Mouse (Mus musculus) ES-E14 (cell line): ENCODE measurements around the gene Mcm7. TPM values are rescaled to one million over a fixed set of nuclear protein-coding genes. Genes with fewer than 3 reads are reported as not detected.
A peak's percentile ranks its signal among the peaks of the same experiment; 100 is the strongest.

Experiments used
- DNase-seq: peaks from one replicate; pipeline ENCODE4 v3.0.0-alpha.2; 2013; ENCODE audit warnings: low read depth, low spot score
- H3K27ac ChIP-seq: 2 replicates; pipeline ENCODE4 v1.5.1; 2012; ENCODE audit warnings: low read depth, mild to moderate bottlenecking, low read length, moderate library complexity, mixed read lengths; ENCODE audit not compliant: poor library complexity, insufficient read depth, severe bottlenecking
- H3K36me3 ChIP-seq: 2 replicates; pipeline ENCODE4 v1.6.1; 2012; ENCODE audit warnings: mild to moderate bottlenecking, low read length, moderate library complexity, mixed read lengths; ENCODE audit not compliant: control insufficient read depth, poor library complexity, insufficient read depth, severe bottlenecking
- H3K4me1 ChIP-seq, 2 experiments: fragments of 150-350 bp in 1 of 2; sonication (generic) in 1 of 2; 2 replicates each; pipeline ENCODE4 v1.6.1; 2012; ENCODE audit warnings: low read length in 2 of 2, mild to moderate bottlenecking in 1 of 2, mixed read lengths in 1 of 2; ENCODE audit not compliant: control insufficient read depth in 2 of 2, insufficient read depth in 2 of 2, poor library complexity in 1 of 2
- H3K4me3 ChIP-seq, 2 experiments: fragments of 150-350 bp in 1 of 2; sonication (generic) in 1 of 2; 2 replicates each; pipeline ENCODE4 v1.5.1; 2012; ENCODE audit warnings: low read length in 2 of 2, low read depth in 1 of 2, mild to moderate bottlenecking in 1 of 2, mixed read lengths in 1 of 2; ENCODE audit not compliant: insufficient read depth in 1 of 2, poor library complexity in 1 of 2, severe bottlenecking in 1 of 2
- H3K9ac ChIP-seq: 2 replicates; pipeline ENCODE4 v1.6.1; 2012; ENCODE audit warnings: low read depth, mild to moderate bottlenecking, low read length, mixed read lengths; ENCODE audit not compliant: poor library complexity, insufficient read depth, severe bottlenecking
- H3K9me3 ChIP-seq: fragments of 150-350 bp; sonication (generic); 2 replicates; pipeline ENCODE4 v1.6.1; 2012; ENCODE audit warnings: low read depth, mild to moderate bottlenecking, low read length; ENCODE audit not compliant: control insufficient read depth, insufficient read depth
- CHD2 ChIP-seq: IDR thresholded peaks from 2 replicates; pipeline ENCODE4 v1.6.1; 2014; ENCODE audit warnings: mild to moderate bottlenecking, low read depth, low read length, inconsistent platforms
- HCFC1 ChIP-seq: IDR thresholded peaks from 2 replicates; pipeline ENCODE4 v1.6.1; 2012; ENCODE audit warnings: low read length, inconsistent platforms, borderline replicate concordance; ENCODE audit not compliant: insufficient read depth
- MAFK ChIP-seq: IDR thresholded peaks from 2 replicates; pipeline ENCODE4 v1.6.1; 2014; ENCODE audit warnings: mild to moderate bottlenecking, low read depth, low read length, inconsistent platforms; ENCODE audit not compliant: insufficient read depth
- ZC3H11A ChIP-seq: IDR thresholded peaks from 2 replicates; pipeline ENCODE4 v1.6.1; 2012; ENCODE audit warnings: low read depth, mild to moderate bottlenecking, inconsistent platforms, low read length, borderline replicate concordance
- ZNF384 ChIP-seq: IDR thresholded peaks from 2 replicates; pipeline ENCODE4 v1.6.1; 2012; ENCODE audit warnings: low read depth, low read length, inconsistent platforms
- in situ Hi-C, 2 experiments: fragments of 600-800 bp; cut with MboI; formaldehyde crosslinking; loops; one replicate each; pipeline ENCODE4 v1.15.1; 2025; ENCODE audit warnings: low sequenced_read_pairs in 2 of 2, inconsistent platforms in 1 of 2; ENCODE audit not compliant: unreplicated experiment in 2 of 2
- total RNA-seq: library from RNA; depleted of rRNA; stranded (reverse); fragments of 300-350 nt; gene quantifications from 2 replicates; pipeline ENCODE4 v1.2.3, GENCODE M21; 2012

The Mcm7 gene
- total RNA-seq, 1 experiment: 327 TPM

GRCm38 (mm10) chr5:138137935-138138549, 34.2 kb downstream of the Mcm7 start:
- Histone ChIP-seq H3K4me1 (no peaks in the 10 kb centered on the region), H3K27ac (no peak overlapping the region), H3K4me3 (no peak overlapping the region), H3K9ac (no peak overlapping the region), H3K9me3 (no peaks in the 10 kb centered on the region), H3K36me3 (peaks cover 4% of the 10 kb centered on the region; the same call in 1 of the 2 replicates)
- TF ChIP-seq ZNF384 (no peak), ZC3H11A (peak; percentile 25; the same call in 1 of the 2 replicates), CHD2 (0 out of 2 replicates have a peak, but pooled peaks have one; percentile 15), HCFC1 (no peak), MAFK (no peak)
- in situ Hi-C loops: no loop called here
- peak; percentile 56 for DNase-seq

GRCm38 (mm10) chr5:138137257-138137656, 35.0 kb downstream of the Mcm7 start:
- peaks cover 7% of the 10 kb centered on the region; the same call in 1 of the 2 replicates for H3K36me3 ChIP-seq
- no peak overlapping the region for H3K27ac ChIP-seq
- TF ChIP-seq HCFC1: no peak
- TF ChIP-seq MAFK: no peak
- no peak for TF ChIP-seq ZC3H11A
- TF ChIP-seq CHD2: no peak
- no peak for TF ChIP-seq ZNF384
- H3K9ac ChIP-seq: no peak overlapping the region
- in situ Hi-C loops: no loop called here
- H3K9me3 ChIP-seq: no peaks in the 10 kb centered on the region
- no peak overlapping the region for H3K4me3 ChIP-seq
- DNase-seq: no peak
- H3K4me1 ChIP-seq: no peaks in the 10 kb centered on the region

- no peaks in the 10 kb centered on the region for H3K4me1 ChIP-seq
- peaks cover 14% of the 10 kb centered on the region for H3K36me3 ChIP-seq
- no peak overlapping the region for H3K9ac ChIP-seq
- H3K4me3 ChIP-seq: no peak overlapping the region
- no peak overlapping the region for H3K27ac ChIP-seq
- DNase-seq: no peak
- TF ChIP-seq ZC3H11A (no peak), HCFC1 (no peak), MAFK (no peak), CHD2 (no peak), ZNF384 (no peak)
- no peaks in the 10 kb centered on the region for H3K9me3 ChIP-seq
- in situ Hi-C loops: no loop called here
These were observed 39.7 kb downstream of the Mcm7 start for GRCm38 (mm10) chr5:138132425-138133064.

- H3K9ac ChIP-seq: no peak overlapping the region
- in situ Hi-C loops: no loop called here
- no peak for DNase-seq
These were observed 54.2 kb downstream of the Mcm7 start for GRCm38 (mm10) chr5:138118041-138118440.

More at GRCm38 (mm10) chr5:138118041-138118440, 54.2 kb downstream of the Mcm7 start:
- H3K27ac ChIP-seq: no peak overlapping the region
- H3K4me1 ChIP-seq: peaks cover 0 to 3% of the 10 kb centered on the region in 2 experiments; a peak in 1 of 4 replicates
- peak overlapping the region; percentile 87 to 90; a peak in 2 of 4 replicates for H3K4me3 ChIP-seq
- H3K36me3 ChIP-seq: peaks cover 2% of the 10 kb centered on the region; the same call in 1 of the 2 replicates
- no peaks in the 10 kb centered on the region for H3K9me3 ChIP-seq
- no peak for TF ChIP-seq HCFC1
- TF ChIP-seq CHD2: no peak
- TF ChIP-seq MAFK: no peak
- no peak for TF ChIP-seq ZNF384
- no peak for TF ChIP-seq ZC3H11A
